Mouse (Mus musculus) spleen, adult 2 months (tissue): ENCODE data around the gene Ctnna2. TPM values are rescaled to one million over a fixed set of nuclear protein-coding genes. Genes with fewer than 3 reads are reported as not detected.

ENCODE experiments used
- DNase-seq, 2 experiments: peaks; one replicate each; pipeline versions ENCODE4 v3.0.0 to v3.0.0-alpha.2; 2012 to 2021; ENCODE audit warnings: low spot score in 2 of 2, low read depth in 1 of 2
- H3K27ac ChIP-seq: fragments of 200-500 bp; 2 replicates; pipeline ENCODE4 v1.5.1; 2012; ENCODE audit warnings: low read length, inconsistent platforms; ENCODE audit not compliant: insufficient read depth
- H3K27me3 ChIP-seq: fragments of 200-500 bp; 2 replicates; pipeline ENCODE4 v1.6.1; 2012; ENCODE audit warnings: mild to moderate bottlenecking, moderate library complexity, low read length, inconsistent platforms; ENCODE audit not compliant: control insufficient read depth, insufficient read depth
- H3K36me3 ChIP-seq: fragments of 200-500 bp; 2 replicates; pipeline ENCODE4 v1.6.1; 2012; ENCODE audit warnings: mild to moderate bottlenecking, low read length, inconsistent platforms; ENCODE audit not compliant: control insufficient read depth, insufficient read depth
- H3K4me1 ChIP-seq: fragments of 200-500 bp; 2 replicates; pipeline ENCODE4 v1.6.1; 2011; ENCODE audit warnings: inconsistent platforms; ENCODE audit not compliant: control insufficient read depth, insufficient read depth, insufficient read length
- H3K4me3 ChIP-seq: fragments of 200-500 bp; 2 replicates; pipeline ENCODE4 v1.5.1; 2011; ENCODE audit warnings: mild to moderate bottlenecking, inconsistent platforms; ENCODE audit not compliant: insufficient read depth, insufficient read length; ENCODE audit errors: extremely low read depth
- CTCF ChIP-seq: fragments of 200-500 bp; IDR thresholded peaks from 2 replicates; pipeline ENCODE4 v1.5.1; 2011; ENCODE audit warnings: mild to moderate bottlenecking, inconsistent platforms; ENCODE audit not compliant: insufficient read depth, insufficient read length, insufficient replicate concordance; ENCODE audit errors: extremely low read depth
- POLR2A ChIP-seq: fragments of 200-500 bp; IDR thresholded peaks from 2 replicates; pipeline ENCODE4 v1.6.1; 2011; ENCODE audit warnings: low read depth, low read length, inconsistent platforms
- WGBS: fragments of 180-500 bp; shearing (Covaris S2); methylation state at CpG from one replicate; pipeline ENCODE4 v1.1.7; 2018; 5-methylcytosine and 5-hydroxymethylcytosine counted together
- polyA plus RNA-seq: library from polyadenylated mRNA; depleted of rRNA; stranded (reverse); fragments of >200 nt; gene quantifications from 2 replicates; pipeline ENCODE4 v1.2.3, GENCODE M21; 2012

Ctnna2 gene
- polyA plus RNA-seq, 1 experiment: 0.05 TPM

GRCm38 (mm10) chr6:77599244-77599643 is 380.3 kb downstream of the Ctnna2 start:
- no peak overlapping the region for H3K27ac ChIP-seq
- H3K4me1 ChIP-seq: no peaks in the 10 kb centered on the region
- WGBS: 27% methylated on average over 2 of the region's 2 CpGs
- no peak overlapping the region for H3K4me3 ChIP-seq
- no peaks in the 10 kb centered on the region for H3K36me3 ChIP-seq
- no peak for DNase-seq
- TF ChIP-seq CTCF: no peak
- TF ChIP-seq POLR2A: no peak
- no peaks in the 10 kb centered on the region for H3K27me3 ChIP-seq

DNA sequence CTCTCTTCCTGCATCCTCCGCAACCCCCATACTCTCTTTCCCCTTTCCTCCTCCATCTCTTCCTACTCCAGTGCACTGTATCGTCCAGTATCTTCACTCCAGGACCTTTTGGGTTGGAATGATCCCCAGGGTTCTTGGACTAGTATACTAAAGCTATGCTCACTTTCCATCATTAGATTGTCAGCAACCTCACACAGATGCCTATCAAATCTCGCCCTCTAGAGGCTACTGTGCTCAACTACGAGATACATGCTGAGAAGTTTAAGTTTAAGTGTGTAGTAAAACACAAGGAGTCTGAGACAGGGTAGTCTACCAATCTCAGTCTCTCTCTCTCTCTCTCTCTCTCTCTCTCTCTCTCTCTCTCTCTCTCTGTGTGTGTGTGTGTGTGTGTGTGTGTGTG is 396.9 kb downstream of the Ctnna2 start:
- 46% methylated on average over 4 of the region's 4 CpGs for WGBS
- TF ChIP-seq CTCF: no peak
- no peak for TF ChIP-seq POLR2A
- DNase-seq: no peak
- no peak overlapping the region for H3K27ac ChIP-seq
- no peak overlapping the region for H3K4me3 ChIP-seq
- H3K27me3 ChIP-seq: no peaks in the 10 kb centered on the region
- no peaks in the 10 kb centered on the region for H3K36me3 ChIP-seq
- H3K4me1 ChIP-seq: no peaks in the 10 kb centered on the region

GRCm38 (mm10) chr6:77580926-77581325 is 398.6 kb downstream of the Ctnna2 start:
- no peaks in the 10 kb centered on the region for H3K4me1 ChIP-seq
- no peak overlapping the region for H3K27ac ChIP-seq
- no peaks in the 10 kb centered on the region for H3K36me3 ChIP-seq
- DNase-seq: no peak
- no peak for TF ChIP-seq CTCF
- TF ChIP-seq POLR2A: no peak
- no peaks in the 10 kb centered on the region for H3K27me3 ChIP-seq
- H3K4me3 ChIP-seq: no peak overlapping the region

DNA sequence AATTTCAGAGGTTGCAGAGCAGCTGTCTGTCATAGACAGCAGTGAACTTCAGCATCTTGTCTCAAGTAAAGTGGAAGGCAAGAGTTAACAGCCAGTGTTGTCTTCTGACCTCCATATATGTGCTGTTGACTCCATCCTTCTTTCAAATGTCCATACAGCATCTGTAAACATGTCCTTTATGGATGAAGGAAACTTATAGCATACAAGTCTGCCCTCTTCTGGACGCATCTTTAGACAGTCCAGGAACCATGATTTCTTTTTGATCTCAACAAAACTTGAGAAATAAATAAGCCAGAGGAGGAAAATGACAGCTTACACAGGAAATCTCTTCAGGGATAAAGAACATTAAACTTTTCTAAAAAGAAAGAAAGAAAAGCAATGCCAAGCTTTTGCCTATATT is 400.9 kb downstream of the Ctnna2 start:
- Histone ChIP-seq H3K27ac (no peak overlapping the region), H3K4me3 (no peak overlapping the region), H3K27me3 (no peaks in the 10 kb centered on the region), H3K36me3 (no peaks in the 10 kb centered on the region), H3K4me1 (no peaks in the 10 kb centered on the region)
- TF ChIP-seq POLR2A: no peak
- TF ChIP-seq CTCF: no peak
- 70% methylated on average over 1 of the region's 1 CpGs for WGBS
- no peak for DNase-seq

DNA sequence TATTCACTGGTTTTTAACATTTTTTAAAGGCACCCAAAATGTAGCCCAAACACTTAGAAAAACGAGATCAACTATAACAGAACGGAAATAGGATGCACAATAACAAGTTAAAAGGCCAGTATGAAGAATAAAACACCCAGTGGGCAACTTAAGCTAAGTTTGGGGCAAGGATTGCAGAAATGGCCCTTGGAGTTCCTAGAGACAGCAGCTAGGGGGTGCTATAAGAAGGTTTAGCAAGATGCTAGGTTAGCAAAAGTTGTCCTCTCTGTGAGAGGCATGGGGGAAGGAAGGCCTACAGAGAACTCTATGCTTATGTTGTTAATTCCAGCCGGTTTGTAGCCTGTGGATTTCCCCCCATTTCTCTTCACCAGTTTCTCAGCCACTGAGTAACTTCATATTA is 401.9 kb downstream of the Ctnna2 start:
- Histone ChIP-seq H3K36me3 (no peaks in the 10 kb centered on the region), H3K4me1 (no peaks in the 10 kb centered on the region), H3K4me3 (no peak overlapping the region), H3K27me3 (no peaks in the 10 kb centered on the region), H3K27ac (no peak overlapping the region)
- DNase-seq: no peak
- 50% methylated on average over 3 of the region's 3 CpGs for WGBS
- TF ChIP-seq POLR2A: no peak
- TF ChIP-seq CTCF: no peak

GRCm38 (mm10) chr6:77572614-77573013 is 406.9 kb downstream of the Ctnna2 start:
- no peak overlapping the region for H3K27ac ChIP-seq
- no peak for TF ChIP-seq POLR2A
- TF ChIP-seq CTCF: no peak
- whole genome bisulfite sequencing: 51% methylated on average over 3 of the region's 3 CpGs

GRCm38 (mm10) chr6:77569851-77570250 is 409.6 kb downstream of the Ctnna2 start:
- no peak for DNase-seq
- TF ChIP-seq POLR2A (no peak), CTCF (no peak)

More at GRCm38 (mm10) chr6:77572614-77573013, 406.9 kb downstream of the Ctnna2 start:
- no peaks in the 10 kb centered on the region for H3K27me3 ChIP-seq
- no peaks in the 10 kb centered on the region for H3K4me1 ChIP-seq
- no peaks in the 10 kb centered on the region for H3K36me3 ChIP-seq
- DNase-seq: no peak
- H3K4me3 ChIP-seq: no peak overlapping the region

More at GRCm38 (mm10) chr6:77569851-77570250, 409.6 kb downstream of the Ctnna2 start:
- H3K27me3 ChIP-seq: no peaks in the 10 kb centered on the region
- WGBS: 95% methylated on average over 3 of the region's 3 CpGs
- no peaks in the 10 kb centered on the region for H3K4me1 ChIP-seq
- H3K36me3 ChIP-seq: no peaks in the 10 kb centered on the region
- H3K4me3 ChIP-seq: no peak overlapping the region
- no peak overlapping the region for H3K27ac ChIP-seq
